Mouse (Mus musculus): ENCODE measurements around the gene Fcrl5.

GRCm38 (mm10) chr3:87540714-87541113, 105.1 kb downstream of the Fcrl5 start:
- TF ChIP-seq GATA1 (IDR thresholded peaks at IDR 0.05; ENCODE audit: low read length) = no peak
- no peak for TF ChIP-seq TAL1 (IDR thresholded peaks at IDR 0.05; ENCODE audit: low read length)

Measured in erythroblast, embryonic 14.5 days (primary cell).